Mouse (Mus musculus) embryonic facial prominence, embryonic 15.5 days (tissue): ENCODE measurements around the gene B4galt2. TPM values are rescaled to one million over a fixed set of nuclear protein-coding genes. Genes with fewer than 3 reads are reported as not detected.

Experiments
- ATAC-seq: fragments of 200-750 bp; cut with Nextera tagmentation; 2 replicates; pipeline ENCODE4 v1.8.0; 2017; ENCODE audit warnings: low read depth, moderate TSS enrichment; ENCODE audit not compliant: insufficient number of reproducible peaks, low FRiP score, low TSS enrichment
- H3K27ac ChIP-seq: fragments of 300-500 bp; sonication (generic); replicated peaks from 2 replicates; pipeline ENCODE4 v1.5.1; 2015; ENCODE audit warnings: mild to moderate bottlenecking, inconsistent platforms
- H3K27me3 ChIP-seq: fragments of 300-500 bp; sonication (generic); 2 replicates; pipeline ENCODE4 v1.6.1; 2015; ENCODE audit warnings: inconsistent platforms
- H3K36me3 ChIP-seq: fragments of 300-500 bp; sonication (generic); 2 replicates; pipeline ENCODE4 v1.6.1; 2015; ENCODE audit warnings: mild to moderate bottlenecking, inconsistent platforms
- H3K4me1 ChIP-seq: fragments of 300-500 bp; sonication (generic); 2 replicates; pipeline ENCODE4 v1.6.1; 2015; ENCODE audit warnings: inconsistent platforms
- H3K4me2 ChIP-seq: fragments of 300-500 bp; sonication (generic); replicated peaks from 2 replicates; pipeline ENCODE4 v1.6.1; 2015; ENCODE audit warnings: mild to moderate bottlenecking, inconsistent platforms
- H3K4me3 ChIP-seq: fragments of 300-500 bp; sonication (generic); replicated peaks from 2 replicates; pipeline ENCODE4 v1.5.1; 2015; ENCODE audit warnings: mild to moderate bottlenecking, inconsistent platforms
- H3K9ac ChIP-seq: fragments of 300-500 bp; sonication (generic); 2 replicates; pipeline ENCODE4 v1.6.1; 2015; ENCODE audit warnings: inconsistent platforms
- H3K9me3 ChIP-seq: fragments of 300-500 bp; sonication (generic); replicated peaks from 2 replicates; pipeline ENCODE4 v1.6.1; 2016; ENCODE audit warnings: inconsistent platforms
- WGBS: fragments of 180-500 bp; shearing (Covaris S2); methylation state at CpG from one replicate; pipeline ENCODE4 v1.1.7; 2015; 5-methylcytosine and 5-hydroxymethylcytosine counted together
- polyA plus RNA-seq: library from polyadenylated mRNA; unstranded; fragments of >200 nt; fragmentation: Nextera tagmentation; extraction: Ambion mirVana; gene quantifications from 2 replicates; pipeline ENCODE4 v1.2.1, GENCODE M21; 2015

Gene B4galt2
- polyA plus RNA-seq, 1 experiment from 2014 or later, result 32.0 TPM

DNA sequence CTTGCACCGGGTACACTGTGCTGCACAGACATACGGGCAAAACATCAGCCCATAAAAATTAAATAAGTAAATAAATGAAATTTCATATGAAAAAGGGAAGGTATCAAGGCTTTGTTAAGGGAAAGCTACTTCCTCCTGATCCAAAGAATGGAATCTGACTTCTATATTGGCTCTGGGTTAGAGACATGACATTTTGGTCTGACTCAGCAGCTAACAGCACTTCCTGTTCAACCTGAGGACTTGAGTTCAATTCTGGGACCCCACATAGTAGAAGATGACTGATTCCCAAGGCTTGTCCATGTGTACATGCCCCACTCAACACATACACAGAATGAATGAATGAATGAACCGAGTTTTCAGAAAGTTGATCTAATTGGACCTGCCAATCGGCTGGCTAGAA lies 34.6 kb upstream of the B4galt2 start:
- H3K27me3 ChIP-seq, result no peaks in the 10 kb centered on the region
- no peak overlapping the region for H3K4me3 ChIP-seq
- no peak overlapping the region for H3K27ac ChIP-seq
- 90% methylated on average over 4 of the region's 4 CpGs for WGBS
- peaks cover 18% of the 10 kb centered on the region for H3K4me1 ChIP-seq
- H3K9me3 ChIP-seq, result no peaks in the 10 kb centered on the region
- H3K9ac ChIP-seq, result no peak overlapping the region
- no peak for ATAC-seq
- H3K4me2 ChIP-seq, result no peak overlapping the region
- H3K36me3 ChIP-seq, result no peaks in the 10 kb centered on the region

DNA sequence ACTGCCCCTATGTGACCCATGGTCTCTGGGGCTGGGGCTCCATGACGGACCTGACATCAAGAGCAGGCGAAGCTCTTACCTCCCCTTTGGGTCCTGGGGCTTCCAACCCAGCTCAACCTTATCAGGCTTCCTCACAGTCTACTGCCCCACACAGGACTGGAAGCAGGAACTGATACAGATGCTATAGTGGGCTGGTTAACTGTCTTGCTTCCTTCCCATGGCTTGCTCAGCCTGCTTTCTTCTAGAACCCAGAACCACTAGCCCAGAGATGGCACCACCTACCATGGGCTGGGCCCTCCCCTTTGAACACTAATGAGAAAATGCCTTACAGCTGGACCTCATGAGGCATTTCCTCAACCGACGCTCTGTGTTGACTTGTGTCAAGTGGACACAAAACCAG lies 34.1 kb upstream of the B4galt2 start:
- no peaks in the 10 kb centered on the region for H3K27me3 ChIP-seq
- H3K4me1 ChIP-seq, result peaks cover 23% of the 10 kb centered on the region
- H3K4me3 ChIP-seq, result no peak overlapping the region
- H3K36me3 ChIP-seq, result no peaks in the 10 kb centered on the region
- no peak for ATAC-seq
- H3K4me2 ChIP-seq, result no peak overlapping the region
- no peak overlapping the region for H3K9ac ChIP-seq
- H3K9me3 ChIP-seq, result no peaks in the 10 kb centered on the region
- no peak overlapping the region for H3K27ac ChIP-seq
- WGBS, result 72% methylated on average over 4 of the region's 4 CpGs

DNA sequence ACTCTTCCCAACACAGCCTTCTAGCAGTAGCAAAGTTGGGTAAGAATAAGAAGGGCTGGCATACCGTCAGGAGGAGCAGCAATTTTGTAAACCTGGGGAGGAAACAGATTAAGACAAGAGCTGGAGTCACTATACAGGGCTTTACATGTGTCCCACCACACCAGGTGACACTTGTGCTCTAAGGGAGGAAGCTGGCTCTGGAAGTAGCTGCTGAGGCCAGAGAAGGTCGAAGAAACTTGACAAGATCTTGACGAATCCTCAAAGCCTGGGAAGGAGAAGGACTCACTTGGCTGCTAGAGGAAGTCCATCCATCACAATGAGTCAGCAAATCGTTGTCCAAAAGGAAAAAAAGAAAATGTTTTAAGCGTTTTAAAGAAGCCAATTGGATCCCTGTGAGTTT lies 33.1 kb upstream of the B4galt2 start:
- H3K36me3 ChIP-seq, result peaks cover 8% of the 10 kb centered on the region
- no peak overlapping the region for H3K4me3 ChIP-seq
- ATAC-seq, result no peak
- no peak overlapping the region for H3K9ac ChIP-seq
- peaks cover 28% of the 10 kb centered on the region for H3K4me1 ChIP-seq
- H3K27ac ChIP-seq, result no peak overlapping the region
- 83% methylated on average over 5 of the region's 5 CpGs for WGBS
- no peaks in the 10 kb centered on the region for H3K27me3 ChIP-seq
- no peaks in the 10 kb centered on the region for H3K9me3 ChIP-seq
- no peak overlapping the region for H3K4me2 ChIP-seq

DNA sequence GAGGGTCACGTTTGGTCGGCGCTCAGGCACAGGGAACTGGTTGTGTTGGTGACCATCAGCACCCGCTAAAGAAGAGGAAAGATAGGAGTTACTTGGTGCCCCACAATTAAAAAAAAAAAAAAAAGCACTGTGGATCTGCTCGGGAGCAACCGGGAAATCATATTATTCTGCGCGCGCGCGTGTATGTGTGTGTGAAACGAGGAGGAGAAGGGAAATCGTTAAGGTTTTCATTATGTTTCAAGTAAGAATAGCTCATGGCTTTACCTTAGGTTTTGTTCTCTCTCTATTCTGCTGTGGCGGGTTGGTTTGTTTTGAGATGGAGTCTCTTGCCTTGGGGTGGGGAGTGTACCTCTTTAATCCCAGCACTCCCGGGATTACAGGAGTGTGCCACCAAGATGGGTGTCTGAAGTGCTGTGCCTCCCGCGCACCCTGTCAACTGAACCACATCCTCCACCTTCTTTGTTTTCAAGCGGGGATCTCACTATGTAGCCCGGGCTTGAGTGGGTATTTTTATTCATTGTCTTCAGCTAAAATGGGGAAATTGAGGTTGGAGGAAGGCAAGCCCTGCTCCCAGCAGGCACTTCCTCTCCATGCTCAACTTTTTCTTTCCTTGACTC lies 32.3 kb upstream of the B4galt2 start:
- Histone ChIP-seq H3K9me3 (no peaks in the 10 kb centered on the region), H3K27ac (peak overlapping the region; percentile 86; the same call in 1 of the 2 replicates), H3K4me3 (peak overlapping the region; percentile 81), H3K9ac (peak overlapping the region; percentile 71), H3K36me3 (peaks cover 13% of the 10 kb centered on the region), H3K4me1 (peaks cover 28% of the 10 kb centered on the region), H3K4me2 (peak overlapping the region; percentile 99), H3K27me3 (no peaks in the 10 kb centered on the region)
- WGBS, result 8% methylated on average over 19 of the region's 19 CpGs
- no peak for ATAC-seq

- ATAC-seq, result peak; percentile 93
- Histone ChIP-seq H3K4me1 (peaks cover 28% of the 10 kb centered on the region), H3K9me3 (no peaks in the 10 kb centered on the region), H3K4me3 (peak within 1 kb of the TSS; percentile 81), H3K27me3 (no peaks in the 10 kb centered on the region), H3K9ac (peak within 1 kb of the TSS; percentile 71), H3K27ac (peak within 1 kb of the TSS; percentile 86), H3K4me2 (peak within 1 kb of the TSS; percentile 99), H3K36me3 (peaks cover 13% of the 10 kb centered on the region)
- under 1% methylated on average over 60 of the region's 61 CpGs for WGBS
Measured at GRCm38 (mm10) chr4:117914591-117915442, 31.5 kb upstream of the B4galt2 start, which contains the start of gene Ipo13. Gene Ipo13 (minus strand): TSS chr4:117914999.

DNA sequence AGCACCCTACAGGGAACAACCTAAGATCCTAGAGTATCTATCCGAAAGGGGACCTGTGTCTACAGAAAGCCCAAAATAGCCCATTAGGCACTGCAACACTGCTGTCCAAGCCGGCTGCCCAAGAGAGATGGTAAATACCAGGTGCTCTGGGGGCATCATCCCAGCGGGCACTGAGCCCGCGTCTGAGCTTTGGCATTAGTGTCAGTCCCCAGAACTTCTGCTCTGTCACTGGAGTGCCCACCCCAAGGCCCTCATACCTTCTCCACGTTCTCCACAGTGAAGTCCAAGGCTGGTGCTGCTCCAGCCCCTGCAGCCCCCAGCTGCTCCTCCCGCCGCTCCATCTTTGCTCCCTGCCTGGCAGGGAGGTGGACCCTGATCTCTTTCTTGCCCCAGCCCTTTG lies 30.7 kb upstream of the B4galt2 start:
- Histone ChIP-seq H3K4me1 (peaks cover 30% of the 10 kb centered on the region), H3K4me3 (peak overlapping the region; percentile 81), H3K9me3 (no peaks in the 10 kb centered on the region), H3K27ac (no peak overlapping the region), H3K27me3 (no peaks in the 10 kb centered on the region), H3K4me2 (peak overlapping the region; percentile 99), H3K9ac (peak overlapping the region; percentile 71), H3K36me3 (peaks cover 13% of the 10 kb centered on the region)
- WGBS, result 10% methylated on average over 8 of the region's 8 CpGs
- ATAC-seq, result no peak

- Histone ChIP-seq H3K4me1 (peaks cover 34% of the 10 kb centered on the region), H3K9me3 (no peaks in the 10 kb centered on the region), H3K36me3 (peaks cover 13% of the 10 kb centered on the region), H3K27me3 (no peaks in the 10 kb centered on the region), H3K9ac (no peak overlapping the region), H3K27ac (no peak overlapping the region; the same call in 1 of the 2 replicates), H3K4me3 (peak overlapping the region; percentile 81), H3K4me2 (peak overlapping the region; percentile 99)
- no peak for ATAC-seq
- WGBS, result 39% methylated on average over 3 of the region's 3 CpGs
Measured at GRCm38 (mm10) chr4:117913421-117913820, 30.1 kb upstream of the B4galt2 start.

- Histone ChIP-seq H3K9ac (no peak overlapping the region), H3K27me3 (no peaks in the 10 kb centered on the region), H3K4me3 (peak overlapping the region; percentile 81), H3K27ac (no peak overlapping the region; the same call in 1 of the 2 replicates), H3K36me3 (peaks cover 18% of the 10 kb centered on the region), H3K9me3 (no peaks in the 10 kb centered on the region), H3K4me2 (peak overlapping the region; percentile 99), H3K4me1 (peaks cover 34% of the 10 kb centered on the region)
- WGBS, result 42% methylated on average over 7 of the region's 7 CpGs
- no peak for ATAC-seq
Measured at GRCm38 (mm10) chr4:117912685-117913273, 29.5 kb upstream of the B4galt2 start.

GRCm38 (mm10) chr4:117912131-117912561 lies 28.9 kb upstream of the B4galt2 start:
- Histone ChIP-seq H3K9ac (no peak overlapping the region), H3K36me3 (peaks cover 23% of the 10 kb centered on the region), H3K4me3 (no peak overlapping the region), H3K4me2 (no peak overlapping the region), H3K9me3 (no peaks in the 10 kb centered on the region), H3K27ac (no peak overlapping the region), H3K27me3 (no peaks in the 10 kb centered on the region), H3K4me1 (peaks cover 34% of the 10 kb centered on the region)
- WGBS, result 92% methylated on average over 13 of the region's 13 CpGs
- ATAC-seq, result no peak

GRCm38 (mm10) chr4:117908834-117909453 lies 25.7 kb upstream of the B4galt2 start:
- Histone ChIP-seq H3K36me3 (peaks cover 49% of the 10 kb centered on the region), H3K4me2 (no peak overlapping the region), H3K4me1 (peaks cover 27% of the 10 kb centered on the region), H3K27me3 (no peaks in the 10 kb centered on the region), H3K9me3 (no peaks in the 10 kb centered on the region), H3K9ac (no peak overlapping the region), H3K4me3 (no peak overlapping the region), H3K27ac (no peak overlapping the region)
- no peak; the same call in 1 of the 2 replicates for ATAC-seq
- 80% methylated on average over 8 of the region's 8 CpGs for WGBS

DNA sequence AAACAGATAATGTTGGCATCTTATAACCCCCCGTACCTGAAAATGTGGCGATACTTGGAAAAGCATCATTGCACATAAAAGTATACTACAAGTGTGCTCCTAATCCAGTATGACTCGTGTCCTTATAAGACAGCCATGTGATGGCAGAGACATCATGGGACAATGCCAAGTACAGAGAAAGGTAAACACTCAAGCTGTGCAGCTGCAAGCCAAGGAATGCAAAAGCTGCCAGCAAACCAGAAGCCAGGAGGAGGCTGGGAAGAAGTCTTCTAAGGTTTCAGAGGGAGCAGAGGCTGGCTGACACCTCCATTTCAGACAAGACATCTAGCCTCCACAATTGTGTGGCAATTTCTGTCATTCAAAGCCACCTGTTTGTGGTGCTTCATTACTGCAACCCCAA lies 22.9 kb upstream of the B4galt2 start:
- H3K36me3 ChIP-seq, result peaks cover 66% of the 10 kb centered on the region
- H3K9ac ChIP-seq, result no peak overlapping the region
- no peak overlapping the region for H3K4me2 ChIP-seq
- peaks cover 6% of the 10 kb centered on the region; the same call in 1 of the 2 replicates for H3K4me1 ChIP-seq
- H3K27ac ChIP-seq, result no peak overlapping the region
- no peaks in the 10 kb centered on the region for H3K9me3 ChIP-seq
- no peaks in the 10 kb centered on the region for H3K27me3 ChIP-seq
- no peak for ATAC-seq
- no peak overlapping the region for H3K4me3 ChIP-seq
- 78% methylated on average over 3 of the region's 3 CpGs for WGBS
